Mouse (Mus musculus) heart, embryonic 14.5 days (tissue): Measurements from ENCODE around the gene Nudt16. TPM values are rescaled to one million over a fixed set of nuclear protein-coding genes. Genes with fewer than 3 reads are reported as not detected.
"Not testable (repeated sequence)": the region's sequence is repeated elsewhere in the genome, so short reads cannot be mapped to it uniquely, and the experiment has no call there.

Experiments
- ATAC-seq: fragments of 200-750 bp; cut with Nextera tagmentation; 2 replicates; pipeline ENCODE4 v1.8.0; 2017; ENCODE audit warnings: low read depth, moderate TSS enrichment; ENCODE audit not compliant: insufficient number of reproducible peaks, insufficient read depth, low FRiP score
- H3K27ac ChIP-seq, 2 experiments: fragments of 200-500 bp in 1 of 2; fragments of 300-500 bp in 1 of 2; sonication (generic) in 1 of 2; replicated peaks in 1 of 2; 2 replicates each; pipeline ENCODE4 v1.5.1; 2012 to 2014; ENCODE audit warnings: low read depth in 2 of 2, low read length in 2 of 2, control low read depth in 1 of 2, mild to moderate bottlenecking in 1 of 2, mixed read lengths in 1 of 2; ENCODE audit not compliant: control insufficient read depth in 1 of 2, insufficient read depth in 1 of 2
- H3K27me3 ChIP-seq: fragments of 300-500 bp; sonication (generic); 2 replicates; pipeline ENCODE4 v1.6.1; 2014; ENCODE audit warnings: mild to moderate bottlenecking, low read length, control low read depth; ENCODE audit not compliant: control insufficient read depth, insufficient read depth
- H3K36me3 ChIP-seq: fragments of 300-500 bp; sonication (generic); 2 replicates; pipeline ENCODE4 v1.6.1; 2014; ENCODE audit warnings: mild to moderate bottlenecking, control low read depth, low read length, mixed read lengths; ENCODE audit not compliant: control insufficient read depth, insufficient read depth
- H3K4me1 ChIP-seq, 2 experiments: fragments of 200-500 bp in 1 of 2; fragments of 300-500 bp in 1 of 2; sonication (generic) in 1 of 2; 2 replicates each; pipeline ENCODE4 v1.6.1; 2012 to 2014; ENCODE audit warnings: low read length in 2 of 2, control low read depth in 1 of 2, mixed read lengths in 1 of 2; ENCODE audit not compliant: control insufficient read depth in 2 of 2, insufficient read depth in 2 of 2
- H3K4me2 ChIP-seq: fragments of 300-500 bp; sonication (generic); 2 replicates; pipeline ENCODE4 v1.6.1; 2014; ENCODE audit warnings: mild to moderate bottlenecking, low read length
- H3K4me3 ChIP-seq, 2 experiments: fragments of 200-500 bp in 1 of 2; fragments of 300-500 bp in 1 of 2; sonication (generic) in 1 of 2; 2 replicates each; pipeline ENCODE4 v1.5.1; 2012 to 2014; ENCODE audit warnings: low read length in 2 of 2, mild to moderate bottlenecking in 2 of 2, control low read depth in 1 of 2, low read depth in 1 of 2, moderate library complexity in 1 of 2; ENCODE audit not compliant: control insufficient read depth in 1 of 2, insufficient read depth in 1 of 2
- H3K9ac ChIP-seq: fragments of 300-500 bp; sonication (generic); 2 replicates; pipeline ENCODE4 v1.6.1; 2014; ENCODE audit warnings: mild to moderate bottlenecking, low read length
- H3K9me3 ChIP-seq: fragments of 300-500 bp; sonication (generic); 2 replicates; pipeline ENCODE4 v1.6.1; 2016; ENCODE audit warnings: low read length, control low read depth; ENCODE audit not compliant: control insufficient read depth
- WGBS: fragments of 180-500 bp; shearing (Covaris S2); extraction: QIAGEN DNeasy Blood & Tissue Kit; methylation state at CpG from one replicate; pipeline ENCODE4 v1.1.7; 2014; 5-methylcytosine and 5-hydroxymethylcytosine counted together
- polyA plus RNA-seq: library from polyadenylated mRNA; unstranded; fragments of >200 nt; fragmentation: Nextera tagmentation; extraction: Ambion mirVana; gene quantifications from 2 replicates; pipeline ENCODE4 v1.2.1, GENCODE M21; 2014

Gene Nudt16
- polyA plus RNA-seq, 1 experiment from 2014 or later, result 8.9 TPM

DNA sequence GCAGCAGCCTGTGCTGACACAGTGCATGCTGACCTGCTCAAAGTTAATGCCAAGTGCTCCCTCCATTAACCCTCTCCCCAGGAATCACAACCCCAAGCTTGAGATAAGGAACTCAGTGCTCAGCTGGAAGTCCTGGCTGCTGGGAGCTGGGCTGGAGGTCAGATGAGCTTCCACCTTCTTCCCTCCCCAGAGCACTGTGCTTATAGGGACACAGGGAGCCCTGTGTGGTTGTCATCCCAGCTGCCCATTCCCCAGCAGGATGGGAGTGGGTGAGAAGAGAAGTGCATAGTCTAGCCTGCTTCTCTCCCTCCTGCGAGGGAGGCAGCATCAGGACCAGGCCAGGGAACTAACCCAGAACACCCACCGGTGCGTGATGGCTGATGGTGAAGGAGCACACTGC lies 6.4 kb downstream of the Nudt16 start:
- H3K36me3 ChIP-seq, H3K27me3 ChIP-seq, H3K4me2 ChIP-seq, H3K4me3 ChIP-seq, H3K4me1 ChIP-seq, ATAC-seq, H3K9ac ChIP-seq, H3K27ac ChIP-seq, H3K9me3 ChIP-seq: not testable (repeated sequence)
- WGBS, result 43% methylated on average over 3 of the region's 3 CpGs

DNA sequence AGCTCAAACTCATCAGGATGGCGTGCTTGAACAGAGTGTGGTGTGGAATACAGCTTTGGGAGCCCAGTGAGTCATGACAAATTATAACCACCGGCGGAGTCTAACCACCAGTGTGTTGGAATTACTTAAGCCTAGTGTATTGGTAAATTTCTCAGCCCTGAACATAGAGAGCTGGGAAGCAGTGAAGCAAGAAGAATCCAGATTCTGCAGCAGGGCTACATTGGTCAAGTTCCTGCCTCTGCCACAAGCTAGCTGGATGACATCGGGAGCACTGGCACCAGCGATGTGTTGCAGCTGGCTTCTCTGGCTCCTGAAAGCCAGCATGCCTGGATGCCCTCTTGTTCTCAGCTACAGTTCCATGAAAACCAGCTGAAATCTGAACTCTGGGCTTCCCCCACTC lies 27.7 kb downstream of the Nudt16 start:
- no peak overlapping the region for H3K27ac ChIP-seq
- no peaks in the 10 kb centered on the region for H3K4me1 ChIP-seq
- no peak overlapping the region for H3K9ac ChIP-seq
- ATAC-seq, result no peak
- no peaks in the 10 kb centered on the region for H3K36me3 ChIP-seq
- H3K4me2 ChIP-seq, result no peak overlapping the region
- H3K4me3 ChIP-seq, result no peak overlapping the region
- H3K9me3 ChIP-seq, result no peaks in the 10 kb centered on the region
- no peaks in the 10 kb centered on the region for H3K27me3 ChIP-seq
- 87% methylated on average over 5 of the region's 5 CpGs for WGBS

DNA sequence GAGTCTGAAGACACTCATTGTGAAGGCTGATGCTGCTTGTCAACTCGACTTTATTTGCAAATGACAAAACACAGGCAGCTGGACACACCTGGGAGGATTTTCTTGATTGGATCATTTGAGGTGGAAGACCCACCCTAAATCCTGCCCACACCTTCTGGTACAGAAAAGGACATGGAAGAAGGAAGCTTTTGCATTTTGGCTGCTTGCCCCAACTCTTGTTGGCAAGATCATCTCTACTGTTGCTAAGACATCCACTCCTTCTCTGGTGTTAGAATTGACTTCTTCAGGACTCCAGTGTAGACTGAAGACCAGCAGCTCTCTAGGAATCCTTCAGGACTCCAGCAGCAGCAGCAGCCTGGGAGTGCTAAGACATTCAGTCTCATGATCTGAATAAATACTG lies 29.7 kb downstream of the Nudt16 start:
- H3K27ac ChIP-seq, result no peak overlapping the region
- 50% methylated on average over 1 of the region's 1 CpGs for WGBS
- no peak overlapping the region for H3K4me3 ChIP-seq
- H3K36me3 ChIP-seq, result no peaks in the 10 kb centered on the region
- ATAC-seq, result no peak
- no peaks in the 10 kb centered on the region for H3K9me3 ChIP-seq
- H3K4me2 ChIP-seq, result no peak overlapping the region
- no peak overlapping the region for H3K9ac ChIP-seq
- H3K4me1 ChIP-seq, result no peaks in the 10 kb centered on the region
- no peaks in the 10 kb centered on the region for H3K27me3 ChIP-seq

DNA sequence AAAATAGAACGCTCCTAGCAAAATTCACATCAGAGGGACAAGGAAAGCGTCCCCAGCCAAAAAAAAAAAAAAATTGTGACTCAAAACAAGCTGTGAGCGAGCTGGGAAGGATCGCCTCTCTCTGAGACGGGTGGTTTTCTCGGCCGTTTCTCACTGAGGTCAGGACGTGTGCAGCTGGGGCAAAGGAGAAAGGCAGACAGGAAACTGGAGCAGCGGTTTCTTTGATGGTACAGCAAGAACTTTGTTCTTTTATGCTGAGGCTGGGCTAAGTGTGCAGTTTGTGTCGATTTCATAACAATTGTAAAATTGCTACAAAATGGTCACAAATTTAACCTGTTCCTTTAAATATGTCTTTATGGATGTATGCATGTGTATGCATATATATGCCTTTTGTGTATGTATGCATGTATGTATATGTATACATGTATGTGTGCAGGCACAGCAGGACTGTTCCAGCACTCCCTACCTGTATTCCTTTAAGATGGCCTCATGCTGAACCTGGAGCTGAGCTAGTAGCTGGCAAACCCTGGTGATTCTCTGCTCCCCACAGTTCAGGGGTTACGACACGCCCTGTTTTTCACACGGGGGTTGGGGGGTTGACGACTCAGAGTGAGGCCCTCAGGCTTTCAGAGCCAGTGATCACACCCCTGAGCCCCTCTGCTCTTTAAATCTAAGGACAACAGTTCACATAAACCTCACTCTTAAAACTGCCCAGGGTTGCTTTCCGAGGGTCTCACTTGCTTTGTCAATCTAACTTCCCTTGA lies 30.6 kb downstream of the Nudt16 start:
- H3K36me3 ChIP-seq, result no peaks in the 10 kb centered on the region
- no peaks in the 10 kb centered on the region for H3K27me3 ChIP-seq
- no peak overlapping the region for H3K4me2 ChIP-seq
- no peaks in the 10 kb centered on the region for H3K4me1 ChIP-seq
- no peak overlapping the region for H3K27ac ChIP-seq
- H3K9me3 ChIP-seq, result no peaks in the 10 kb centered on the region
- ATAC-seq, result no peak
- H3K9ac ChIP-seq, result no peak overlapping the region
- WGBS, result 64% methylated on average over 15 of the region's 15 CpGs
- no peak overlapping the region for H3K4me3 ChIP-seq

DNA sequence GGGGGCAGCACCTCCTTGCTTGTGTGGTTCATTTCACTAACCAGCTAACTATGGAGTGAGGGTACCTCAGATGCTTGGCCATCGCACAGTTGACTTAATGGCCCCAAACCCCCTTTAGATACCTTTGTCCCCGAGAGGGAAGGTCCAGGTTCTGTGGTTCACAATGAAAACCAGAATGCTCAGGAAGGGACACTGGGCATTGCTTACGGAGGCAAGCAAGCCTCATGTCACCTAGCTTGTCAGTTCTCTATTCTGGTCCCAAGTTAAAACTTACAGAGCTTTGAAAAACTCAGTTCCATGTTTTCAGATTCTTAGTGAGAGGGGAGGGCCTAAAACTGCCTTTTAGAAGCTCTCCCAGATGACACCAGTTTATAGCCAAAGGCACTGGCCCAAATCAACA lies 51.4 kb downstream of the Nudt16 start:
- Histone ChIP-seq H3K9me3 (no peaks in the 10 kb centered on the region), H3K4me3 (no peak overlapping the region), H3K27ac (no peak overlapping the region), H3K36me3 (peaks cover 28% of the 10 kb centered on the region), H3K27me3 (no peaks in the 10 kb centered on the region), H3K4me1 (no peaks in the 10 kb centered on the region), H3K9ac (no peak overlapping the region), H3K4me2 (no peak overlapping the region)
- 90% methylated on average over 3 of the region's 3 CpGs for WGBS
- no peak for ATAC-seq

Other genes with a start within 250 kb of the Nudt16 start
- gene Mrpl3, start 78.6 kb downstream of the Nudt16 start, polyA plus RNA-seq, result 117 and 118 TPM in 2 replicates
- not detected in 2 replicates for gene 1700080E11Rik, start 13.3 kb upstream of the Nudt16 start, polyA plus RNA-seq